Mouse (Mus musculus): ENCODE results near the gene Sema5b.

DNA sequence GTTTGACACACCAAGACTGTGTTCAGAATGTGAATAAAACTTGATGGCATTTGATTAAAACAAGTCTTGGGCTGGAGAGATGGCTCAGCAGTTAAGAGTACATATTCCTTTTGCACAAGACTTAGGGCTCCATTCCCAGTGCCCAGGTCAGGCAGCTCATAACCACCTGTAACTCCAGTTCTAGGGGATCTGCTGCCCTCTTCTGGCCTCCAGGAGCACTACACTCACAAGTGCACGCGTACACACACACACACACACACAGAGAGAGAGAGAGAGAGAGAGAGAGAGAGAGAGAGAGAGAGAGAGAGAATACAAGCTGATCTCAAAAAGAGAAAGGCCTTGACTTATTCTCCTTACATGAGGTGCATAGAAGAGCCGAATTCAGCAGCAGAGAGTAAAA is 40.6 kb upstream of the Sema5b start:
- no peak for TF ChIP-seq EP300 (IDR thresholded peaks at IDR 0.05; ENCODE audit: low read depth)
- no peak for TF ChIP-seq CTCF (IDR thresholded peaks at IDR 0.05; ENCODE audit: low read depth)
